Mouse (Mus musculus) kidney, adult 2 months (tissue): Measurements from ENCODE around the gene Gm28539.
A peak's percentile ranks its signal among the peaks of the same experiment; 100 is the strongest.

ENCODE experiments used
- CTCF ChIP-seq: fragments of 200-500 bp; conservative IDR thresholded peaks from 2 replicates; pipeline ENCODE4 v1.5.1; 2011; ENCODE audit warnings: low read depth, mild to moderate bottlenecking, control low read depth, low read length, moderate library complexity, mixed read lengths; ENCODE audit not compliant: insufficient read depth, insufficient read length
- POLR2A ChIP-seq: fragments of 200-500 bp; IDR thresholded peaks from one replicate; pipeline ENCODE4 v1.6.1; 2011; ENCODE audit warnings: low read depth, low read length, control low read depth

DNA sequence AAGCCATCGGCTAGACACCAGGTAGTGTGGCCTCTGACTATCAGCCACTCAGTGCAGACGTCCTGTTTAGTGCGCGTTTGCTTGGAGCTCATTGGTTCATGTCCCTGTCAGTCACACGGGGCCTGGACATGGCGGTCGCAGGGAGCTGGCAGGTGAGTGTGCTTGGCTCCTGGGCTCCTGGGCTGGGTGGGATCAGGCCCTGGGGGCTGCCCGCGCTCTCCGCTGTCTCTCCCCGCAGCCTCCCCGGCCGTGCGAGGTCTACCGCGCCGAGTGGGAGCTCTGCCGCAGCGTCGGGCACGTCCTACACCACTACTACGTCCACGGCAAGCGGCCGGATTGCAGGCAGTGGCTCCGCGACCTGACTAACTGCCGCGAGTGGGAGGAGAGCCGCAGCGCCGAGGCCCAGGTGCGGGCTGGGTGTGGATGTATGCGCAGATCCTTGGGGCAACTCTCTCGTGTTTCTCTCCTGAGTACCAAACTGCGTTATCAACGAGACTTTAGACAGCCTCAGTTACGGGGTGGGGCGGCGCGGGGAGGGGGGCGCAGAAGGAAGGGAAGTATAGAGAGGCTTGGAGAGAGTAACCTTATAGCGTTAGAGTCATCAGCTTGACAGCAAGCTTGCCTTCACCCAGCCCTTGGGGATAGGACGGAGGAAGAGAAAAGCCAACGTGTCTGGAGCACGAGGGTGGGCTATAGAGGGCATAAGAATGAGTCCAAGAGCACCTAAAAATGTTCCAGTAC is at the start of gene Gm28539, which contains the start of gene 2510002D24Rik:
- TF ChIP-seq CTCF = no peak
- peak; percentile 84 for TF ChIP-seq POLR2A
